In genomic region chr1:171036550-171037324, GRCm38 (mm10) we compare ENCODE assay signal across 8 mouse cellular contexts. TPM values are rescaled to one million over a fixed set of nuclear protein-coding genes. Genes with fewer than 3 reads are reported as not detected.
DNase-seq lines count a peak whose midpoint lies in the region; ATAC-seq and TF ChIP-seq lines count a peak whose summit lies in the region.

No protein-coding gene starts in this region.

- peaks cover 10% of the 10 kb centered on the region for H3K27me3 ChIP-seq in heart, embryonic 15.5 days
- H3K27me3 ChIP-seq in liver, embryonic 12.5 days (replicated peaks): peaks cover 7% of the 10 kb centered on the region; the same call in 1 of the 2 replicates
- H3K27me3 ChIP-seq in stomach, postnatal 0 days (ENCODE audit: control insufficient read depth, insufficient read depth, low read length): no peaks in the 10 kb centered on the region

- ATAC-seq in CD4-positive, CD25-positive, alpha-beta regulatory T cell, adult 4 months: peak; percentile 47
- ATAC-seq in heart, embryonic 15.5 days (replicated peaks; ENCODE audit: insufficient number of reproducible peaks, insufficient read depth, low FRiP score, low read depth): no peak
- ATAC-seq in liver, embryonic 12.5 days: peak; percentile 64
- peak; percentile 63; the same call in 1 of the 2 replicates for ATAC-seq in stomach, postnatal 0 days (ENCODE audit: low FRiP score, low TSS enrichment)

- H3K9ac ChIP-seq in heart, embryonic 15.5 days: no peak overlapping the region
- H3K9ac ChIP-seq in liver, embryonic 12.5 days: peak overlapping the region; percentile 52
- H3K9ac ChIP-seq in stomach, postnatal 0 days (ENCODE audit: low read length): no peak overlapping the region

- H3K4me3 ChIP-seq in heart, embryonic 15.5 days: peak overlapping the region; percentile 48
- H3K4me3 ChIP-seq in liver, embryonic 12.5 days: peak overlapping the region; percentile 63
- peak overlapping the region; percentile 29 for H3K4me3 ChIP-seq in stomach, postnatal 0 days (ENCODE audit: low read depth, low read length)

- TF ChIP-seq CTCF in stomach, postnatal 0 days (IDR thresholded peaks at IDR 0.05; ENCODE audit: low read depth): no peak

- no peaks in the 10 kb centered on the region for H3K36me3 ChIP-seq in heart, embryonic 15.5 days
- H3K36me3 ChIP-seq in liver, embryonic 12.5 days: no peaks in the 10 kb centered on the region
- H3K36me3 ChIP-seq in stomach, postnatal 0 days (ENCODE audit: control insufficient read depth, insufficient read depth, low read length): no peaks in the 10 kb centered on the region

- no peak overlapping the region for H3K27ac ChIP-seq in heart, embryonic 15.5 days
- H3K27ac ChIP-seq in liver, embryonic 12.5 days: peak overlapping the region; percentile 64; the same call in 1 of the 2 replicates
- H3K27ac ChIP-seq in stomach, postnatal 0 days (replicated peaks): no peak overlapping the region

- H3K4me1 ChIP-seq in heart, embryonic 15.5 days (replicated peaks): peaks cover 18% of the 10 kb centered on the region
- H3K4me1 ChIP-seq in liver, embryonic 12.5 days: peaks cover 48% of the 10 kb centered on the region
- 0 out of 2 replicates have a peak, but pooled peaks cover 3% of the 10 kb centered on the region for H3K4me1 ChIP-seq in stomach, postnatal 0 days (replicated peaks; ENCODE audit: control insufficient read depth, insufficient read depth)

- DNase-seq in brain, embryonic 18.5 days (ENCODE audit: low read depth, low spot score): peak; percentile 68
- DNase-seq in fibroblast of lung, adult 2 months (ENCODE audit: low read depth): peak; percentile 48
- peak; percentile 72 for DNase-seq in kidney, postnatal 14 days
- peak; percentile 61 for DNase-seq in neural tube, embryonic 10.5 days (ENCODE audit: extremely low spot score, low spot score)
- DNase-seq in stomach, postnatal 0 days (ENCODE audit: low spot score): peak; percentile 54

- peak overlapping the region; percentile 68 for H3K4me2 ChIP-seq in heart, embryonic 15.5 days
- H3K4me2 ChIP-seq in liver, embryonic 12.5 days: peak overlapping the region; percentile 94
- peak overlapping the region; percentile 57 for H3K4me2 ChIP-seq in stomach, postnatal 0 days (replicated peaks; ENCODE audit: low read depth)

- no peak for TF ChIP-seq EP300 in stomach, postnatal 0 days (optimal IDR thresholded peaks at IDR 0.05)

- WGBS in heart, embryonic 15.5 days: 3% methylated on average over 22 of the region's 22 CpGs
- WGBS in liver, embryonic 12.5 days (ENCODE audit: insufficient replicate concordance): 3% methylated on average over 22 of the region's 22 CpGs
- WGBS in stomach, postnatal 0 days: 5% methylated on average over 22 of the region's 22 CpGs

- H3K9me3 ChIP-seq in heart, embryonic 15.5 days (replicated peaks): no peaks in the 10 kb centered on the region
- H3K9me3 ChIP-seq in liver, embryonic 12.5 days (replicated peaks): no peaks in the 10 kb centered on the region
- H3K9me3 ChIP-seq in stomach, postnatal 0 days (ENCODE audit: control insufficient read depth, low read length): no peaks in the 10 kb centered on the region

RNA-seq across cellular contexts. Expression of gene Fcgr4, which starts 18.0 kb away (rescaled TPM):
- polyA plus RNA-seq in CD4-positive, CD25-positive, alpha-beta regulatory T cell, adult 4 months (2017; shearing (Covaris generic)): under 1 TPM in 1 of 2 experiments, not detected in 1; 0.26 TPM
- polyA plus RNA-seq in heart, embryonic 15.5 days (2015; fragmentation: Nextera tagmentation; extraction: Ambion mirVana): 1.1 and 1.4 TPM in 2 replicates
- 1.3 and 2.0 TPM in 2 replicates for polyA plus RNA-seq in liver, embryonic 12.5 days (2016; fragmentation: Nextera tagmentation; extraction: Ambion mirVana)
- 1.1 and 1.2 TPM in 2 replicates for polyA plus RNA-seq in stomach, postnatal 0 days (2015; fragmentation: Nextera tagmentation; extraction: Ambion mirVana)

RNA-seq across cellular contexts. Expression of gene Fcgr3, which starts 28.0 kb away (rescaled TPM):
- not detected for polyA plus RNA-seq in CD4-positive, CD25-positive, alpha-beta regulatory T cell, adult 4 months (2017; shearing (Covaris generic))
- 10.4 and 11.9 TPM in 2 replicates for polyA plus RNA-seq in heart, embryonic 15.5 days (2015; fragmentation: Nextera tagmentation; extraction: Ambion mirVana)
- 16.1 and 17.0 TPM in 2 replicates for polyA plus RNA-seq in liver, embryonic 12.5 days (2016; fragmentation: Nextera tagmentation; extraction: Ambion mirVana)
- 17.9 and 21.0 TPM in 2 replicates for polyA plus RNA-seq in stomach, postnatal 0 days (2015; fragmentation: Nextera tagmentation; extraction: Ambion mirVana)
